Mouse (Mus musculus): ENCODE results near the gene Slc35f2.
A peak's percentile ranks its signal among the peaks of the same experiment; 100 is the strongest.

The Slc35f2 gene

GRCm38 (mm10) chr9:53771344-53772021 is at the start of gene Slc35f2:
Gene Slc35f2 (plus strand): TSS chr9:53771538.
- no peak for DNase-seq (ENCODE audit: low spot score)

DNA sequence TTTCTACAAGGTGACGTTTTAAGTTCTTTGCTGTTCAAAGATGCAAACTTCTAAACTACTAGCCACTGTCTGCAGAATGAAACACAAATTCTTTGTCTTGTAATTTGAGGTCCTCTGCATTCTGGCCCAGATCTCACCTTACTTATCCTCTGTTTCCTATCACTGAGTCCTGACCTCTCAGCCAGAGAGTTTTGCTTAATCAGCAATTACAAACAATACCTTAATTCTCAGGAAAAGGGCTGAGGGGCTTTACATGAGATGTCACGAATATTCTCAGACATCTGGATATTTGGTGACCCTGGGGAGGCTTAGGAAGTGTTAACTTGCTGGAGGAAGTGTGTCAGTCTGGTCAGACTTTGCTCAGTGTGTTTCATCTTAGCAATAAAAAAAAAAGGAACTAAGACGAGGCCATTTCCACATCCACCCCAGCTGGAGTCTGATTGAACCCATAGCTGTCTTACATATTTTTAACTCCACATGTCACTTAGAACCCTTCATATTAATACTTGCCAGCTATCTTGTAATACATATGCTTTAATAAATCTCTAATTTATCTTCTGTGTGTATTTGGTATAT is 30.4 kb upstream of the Slc35f2 start:
- no peak for DNase-seq (ENCODE audit: low spot score)

- no peak for DNase-seq (ENCODE audit: low spot score)
Observed at GRCm38 (mm10) chr9:53750411-53750810, 20.9 kb upstream of the Slc35f2 start.

DNA sequence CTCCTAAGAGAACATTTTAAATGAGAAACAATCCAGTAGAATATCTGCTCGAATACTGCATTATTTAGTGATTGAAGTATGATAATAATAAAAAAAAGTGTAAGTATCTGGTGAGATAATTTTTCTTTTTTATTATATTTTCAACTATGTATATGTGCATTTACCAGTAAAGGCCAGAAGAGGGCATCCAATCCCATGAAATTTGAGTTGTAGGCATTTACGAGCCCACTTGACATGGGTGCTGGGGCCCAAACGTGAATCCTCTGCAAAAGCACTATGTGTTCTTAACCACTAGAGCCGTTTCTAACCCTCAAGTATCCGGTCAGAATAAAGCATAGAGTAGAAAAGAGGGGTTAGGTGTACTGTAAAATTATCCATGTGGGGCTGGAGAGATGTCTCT is 20.4 kb upstream of the Slc35f2 start:
- no peak for DNase-seq (ENCODE audit: low spot score)

GRCm38 (mm10) chr9:53754801-53755200 is 16.5 kb upstream of the Slc35f2 start:
- DNase-seq (ENCODE audit: low spot score) = no peak

DNA sequence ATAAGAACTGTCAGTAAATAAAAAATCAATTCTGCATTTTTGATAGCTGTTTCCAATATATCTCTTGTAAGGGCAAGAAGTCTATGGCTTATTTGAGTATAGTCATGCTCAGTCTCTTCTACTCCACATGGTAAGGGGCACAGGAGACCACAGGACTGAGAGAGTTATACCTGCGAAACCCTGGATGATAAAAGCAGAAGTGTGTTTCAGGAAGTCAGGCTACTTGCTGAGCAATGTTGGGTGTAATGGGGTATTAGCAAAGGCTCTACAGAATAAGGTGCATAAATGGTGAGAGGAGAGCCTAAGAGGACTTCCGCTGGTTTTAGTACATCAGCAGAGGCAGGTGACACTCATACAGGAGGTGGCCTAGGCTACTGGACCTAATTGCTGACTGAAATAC is 13.2 kb upstream of the Slc35f2 start:
- no peak for DNase-seq (ENCODE audit: low spot score)

DNA sequence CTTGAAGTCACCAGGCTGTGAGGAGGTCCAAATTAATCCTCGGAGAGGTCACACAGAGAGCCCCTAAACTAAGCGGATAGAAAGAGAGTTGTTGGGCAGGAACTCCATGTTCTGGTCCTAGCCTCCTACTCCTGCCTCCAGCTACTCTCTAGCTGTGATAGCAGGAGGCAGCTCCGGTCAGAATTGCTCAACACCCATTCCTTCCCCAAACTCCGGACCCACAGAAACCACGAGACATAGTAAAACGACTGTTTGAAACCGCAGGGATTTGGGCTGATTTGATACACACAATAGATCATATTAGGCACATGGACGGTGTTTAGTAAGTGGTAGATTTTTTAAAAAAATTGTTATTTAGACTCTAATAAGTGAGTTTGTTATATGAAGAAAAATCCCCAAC is 6.6 kb upstream of the Slc35f2 start:
- no peak for DNase-seq (ENCODE audit: low spot score)

DNA sequence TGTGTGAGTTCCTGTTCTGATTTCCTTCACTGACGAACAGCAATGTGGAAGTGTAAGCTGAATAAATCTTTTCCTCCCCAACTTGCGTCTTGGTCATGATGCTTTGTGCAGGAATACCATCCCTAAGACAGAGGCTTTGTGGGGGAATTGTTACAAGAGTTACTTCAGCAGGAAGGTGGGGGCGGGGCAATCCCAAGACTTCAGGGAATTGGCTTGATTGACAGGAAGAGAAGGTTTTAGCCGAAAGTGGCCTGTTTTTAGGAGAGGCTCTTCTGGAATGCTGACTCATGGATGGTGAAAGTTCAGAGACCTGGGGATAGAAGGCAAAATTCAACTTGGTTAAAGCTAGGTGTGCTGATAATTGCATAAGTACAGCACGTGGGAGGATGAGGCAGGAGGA is 2.9 kb upstream of the Slc35f2 start:
- DNase-seq (ENCODE audit: low spot score) = no peak

DNA sequence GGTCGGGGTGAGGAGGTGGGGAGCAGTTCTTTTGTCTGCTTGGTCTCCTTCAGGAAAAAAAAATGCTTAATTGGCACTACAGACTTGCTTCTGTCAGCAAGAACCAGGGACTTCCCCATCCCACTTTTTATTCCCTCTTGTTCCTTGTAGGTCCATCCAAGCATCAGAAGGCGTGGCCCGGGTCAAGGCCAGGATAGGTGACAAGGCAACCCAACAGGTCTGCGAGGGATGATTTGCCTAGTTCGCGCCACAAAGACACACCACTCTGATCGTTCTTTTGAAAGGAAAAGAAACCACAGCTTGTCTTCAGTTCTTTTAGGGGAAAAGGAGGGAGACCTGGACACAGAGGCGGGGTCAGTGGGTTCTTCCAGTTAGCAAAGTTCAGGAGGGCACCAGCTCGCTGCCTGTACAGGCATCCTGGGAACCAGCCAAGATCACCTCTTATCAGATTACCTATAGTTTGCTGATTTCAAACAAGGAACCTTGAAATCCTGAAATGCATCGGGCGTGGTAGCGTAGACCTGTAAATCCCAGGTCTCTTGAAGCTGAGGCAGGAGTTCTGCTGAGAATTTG is 481 bp upstream of the Slc35f2 start:
- DNase-seq (ENCODE audit: low spot score) = no peak

- no peak for DNase-seq (ENCODE audit: low spot score)
Observed at GRCm38 (mm10) chr9:53772121-53772561, 803 bp downstream of the Slc35f2 start.

DNA sequence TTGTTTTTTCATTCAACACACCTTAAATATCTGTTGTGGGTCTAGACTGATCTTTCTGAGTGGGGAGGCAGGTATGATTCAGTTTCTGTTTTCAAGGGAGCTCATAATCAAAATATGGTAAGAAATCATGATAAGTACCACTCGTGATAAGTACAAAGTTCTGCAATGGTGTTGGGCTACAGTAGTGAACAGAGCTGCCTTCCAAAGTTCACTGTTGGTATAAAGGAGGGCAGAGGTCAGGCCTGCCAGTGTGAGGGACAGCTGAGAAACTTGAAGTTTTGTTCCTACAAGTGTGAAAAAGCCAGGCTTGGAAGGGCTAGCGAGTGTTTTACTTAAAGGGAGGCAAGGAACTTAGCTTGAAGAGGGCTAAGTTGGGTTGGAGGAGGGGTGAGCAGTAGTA is 4.2 kb downstream of the Slc35f2 start:
- DNase-seq (ENCODE audit: low spot score) = no peak

- no peak for DNase-seq (ENCODE audit: low spot score)
Observed at GRCm38 (mm10) chr9:53786561-53787407, 15.4 kb downstream of the Slc35f2 start.

- DNase-seq (ENCODE audit: low spot score) = no peak
Observed at GRCm38 (mm10) chr9:53793830-53794330, 22.5 kb downstream of the Slc35f2 start.

DNA sequence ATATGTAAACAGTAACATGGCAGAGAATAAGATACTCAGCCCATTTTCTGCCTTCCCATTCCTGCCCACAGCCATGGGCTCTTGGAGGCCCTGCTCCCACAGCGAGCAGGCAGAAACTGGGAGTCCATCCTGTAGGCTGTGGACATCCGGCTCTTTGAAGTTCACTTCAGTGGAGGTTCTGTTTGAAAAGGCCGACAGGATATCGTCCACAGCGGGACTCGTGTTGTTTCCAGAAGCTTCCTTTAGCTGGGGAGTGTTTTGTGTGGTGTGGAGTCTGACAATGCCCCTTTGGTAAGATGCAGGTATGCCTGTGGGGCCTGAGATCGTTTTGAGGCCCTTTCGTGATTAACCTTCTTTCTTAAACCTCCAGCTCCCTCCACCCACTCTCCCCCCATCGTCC is 23.2 kb downstream of the Slc35f2 start:
- DNase-seq (ENCODE audit: low spot score) = no peak

GRCm38 (mm10) chr9:53795351-53795750 is 24.0 kb downstream of the Slc35f2 start:
- DNase-seq (ENCODE audit: low spot score) = no peak

DNA sequence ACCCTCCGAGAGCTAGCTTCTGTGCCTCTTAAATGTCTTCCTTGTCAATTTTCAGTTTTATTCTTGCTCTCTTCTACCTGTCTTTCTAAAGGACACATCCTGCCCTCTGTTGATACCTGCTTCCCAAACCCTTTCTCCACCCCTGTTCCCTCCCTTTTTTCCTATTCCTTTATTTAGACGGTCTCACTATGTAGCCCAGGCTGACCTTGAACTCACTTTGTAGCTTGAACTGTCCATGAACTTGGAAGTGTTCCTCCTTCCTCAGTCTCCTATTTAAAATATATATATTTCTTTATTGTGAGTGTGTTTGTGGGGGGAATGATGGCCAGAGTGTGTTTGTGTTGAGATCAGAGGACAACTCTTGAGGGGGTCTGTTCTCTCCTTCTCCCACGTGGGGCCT is 25.0 kb downstream of the Slc35f2 start:
- DNase-seq (ENCODE audit: low spot score) = no peak

GRCm38 (mm10) chr9:53797141-53797540 is 25.8 kb downstream of the Slc35f2 start:
- no peak for DNase-seq (ENCODE audit: low spot score)

DNA sequence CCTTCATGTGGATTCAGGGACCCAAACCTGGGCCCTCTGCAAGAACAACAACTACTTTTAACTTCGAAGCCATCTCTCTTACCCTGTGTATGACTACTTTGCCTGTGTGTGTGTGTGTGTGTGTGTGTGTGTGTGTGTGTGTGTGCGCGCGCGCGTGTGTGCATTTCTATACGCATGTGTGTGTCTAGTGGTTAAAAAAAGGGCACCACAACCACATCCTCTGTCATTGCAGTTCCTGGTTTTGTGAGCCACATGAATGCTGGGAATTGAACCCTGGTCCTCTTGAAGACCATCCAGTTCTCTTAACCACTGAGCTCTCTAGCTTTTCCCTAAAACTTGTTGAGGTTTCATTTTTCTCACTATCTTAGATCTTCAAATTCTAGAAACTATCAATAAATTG is 31.6 kb downstream of the Slc35f2 start:
- DNase-seq (ENCODE audit: low spot score) = no peak

DNA sequence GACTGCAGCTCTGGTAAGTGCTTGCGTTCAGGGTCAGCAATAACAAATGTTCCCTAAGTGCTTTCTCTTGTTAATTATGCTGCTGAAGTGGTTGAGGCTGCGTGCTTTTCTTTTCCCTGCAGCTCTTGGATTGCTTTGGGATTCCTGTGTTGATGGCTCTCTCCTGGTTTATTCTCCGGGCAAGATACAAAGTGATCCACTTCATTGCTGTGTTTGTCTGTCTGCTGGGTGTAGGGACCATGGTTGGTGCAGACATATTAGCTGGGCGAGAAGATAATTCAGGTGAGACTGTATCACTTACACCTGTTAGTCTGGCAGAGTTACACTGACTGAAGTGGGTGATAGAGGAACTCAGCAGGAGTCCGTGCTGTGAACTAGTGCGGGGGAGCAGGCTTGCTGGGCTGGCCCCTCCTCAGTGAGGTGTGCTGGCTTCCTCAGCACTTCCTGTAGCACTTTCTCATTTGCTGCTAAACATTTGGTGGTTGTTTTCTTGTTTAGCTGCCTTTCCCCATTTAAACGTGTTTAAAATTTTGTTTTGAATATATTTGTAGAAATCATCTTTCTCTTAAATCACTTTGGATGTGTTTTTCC is 35.3 kb downstream of the Slc35f2 start:
- DNase-seq (ENCODE audit: low spot score) = no peak

GRCm38 (mm10) chr9:53813418-53813817 is 42.1 kb downstream of the Slc35f2 start:
- DNase-seq (ENCODE audit: low spot score) = no peak

DNA sequence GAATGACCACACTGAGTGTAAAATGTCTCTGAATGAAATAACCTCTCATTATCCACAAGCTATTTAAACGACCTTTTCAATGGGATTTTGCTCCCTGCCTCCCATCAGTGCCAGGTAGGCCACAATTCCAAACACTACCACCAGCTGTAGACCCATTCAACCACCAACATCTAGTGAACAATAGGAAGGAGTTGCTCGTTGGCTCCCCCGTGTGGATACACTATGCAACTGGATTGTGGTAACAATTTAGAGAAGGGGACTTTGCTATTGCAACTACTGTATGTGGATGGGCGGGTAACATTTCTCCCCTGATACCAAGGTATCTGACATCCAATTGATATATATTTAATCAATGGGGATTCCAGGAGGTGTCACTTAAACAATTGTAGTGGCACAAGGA is 47.4 kb downstream of the Slc35f2 start:
- DNase-seq (ENCODE audit: low spot score) = peak; percentile 50

- no peak for DNase-seq (ENCODE audit: low spot score)
Observed at GRCm38 (mm10) chr9:53825318-53825717, 54.0 kb downstream of the Slc35f2 start.
